Mouse (Mus musculus): ENCODE results near the gene Nudt6.

The Nudt6 gene

DNA sequence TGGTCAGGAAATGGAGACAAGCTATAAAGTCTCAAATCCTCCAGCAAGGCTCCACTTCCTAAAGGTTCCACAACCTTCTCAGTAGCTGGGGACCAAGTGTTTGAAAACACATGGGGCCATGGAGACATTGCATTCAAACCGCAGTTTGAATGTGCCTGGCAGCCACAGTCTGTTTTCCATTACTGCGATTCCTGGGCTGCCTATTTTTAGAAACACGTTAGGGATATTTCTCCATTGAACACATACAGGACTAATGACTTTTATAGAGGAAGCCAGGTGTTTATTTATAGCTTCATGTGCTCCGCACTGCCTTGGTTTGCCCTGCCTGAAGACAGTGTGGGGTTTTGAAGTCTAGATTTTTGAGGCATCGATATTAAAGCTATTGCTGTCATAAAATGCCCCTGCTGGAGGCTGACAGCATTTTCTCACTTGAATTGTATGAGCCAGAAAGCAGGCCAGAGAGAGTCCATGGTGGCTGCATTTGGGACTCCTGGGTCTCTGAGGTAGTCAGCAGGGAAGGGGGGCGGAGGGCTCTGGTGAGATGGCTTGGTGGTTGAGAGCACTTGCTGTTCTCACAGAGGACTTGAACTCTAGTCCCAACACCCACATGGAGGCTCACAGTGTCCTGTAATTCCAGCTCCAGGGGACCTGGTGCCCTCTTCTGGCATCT, 36.8 kb downstream of the Nudt6 start:
- no peak for DNase-seq (ENCODE audit: extremely low read depth, low read depth)

GRCm38 (mm10) chr3:37381457-37381856, 38.6 kb downstream of the Nudt6 start:
- DNase-seq (ENCODE audit: extremely low read depth, low read depth), result no peak

DNA sequence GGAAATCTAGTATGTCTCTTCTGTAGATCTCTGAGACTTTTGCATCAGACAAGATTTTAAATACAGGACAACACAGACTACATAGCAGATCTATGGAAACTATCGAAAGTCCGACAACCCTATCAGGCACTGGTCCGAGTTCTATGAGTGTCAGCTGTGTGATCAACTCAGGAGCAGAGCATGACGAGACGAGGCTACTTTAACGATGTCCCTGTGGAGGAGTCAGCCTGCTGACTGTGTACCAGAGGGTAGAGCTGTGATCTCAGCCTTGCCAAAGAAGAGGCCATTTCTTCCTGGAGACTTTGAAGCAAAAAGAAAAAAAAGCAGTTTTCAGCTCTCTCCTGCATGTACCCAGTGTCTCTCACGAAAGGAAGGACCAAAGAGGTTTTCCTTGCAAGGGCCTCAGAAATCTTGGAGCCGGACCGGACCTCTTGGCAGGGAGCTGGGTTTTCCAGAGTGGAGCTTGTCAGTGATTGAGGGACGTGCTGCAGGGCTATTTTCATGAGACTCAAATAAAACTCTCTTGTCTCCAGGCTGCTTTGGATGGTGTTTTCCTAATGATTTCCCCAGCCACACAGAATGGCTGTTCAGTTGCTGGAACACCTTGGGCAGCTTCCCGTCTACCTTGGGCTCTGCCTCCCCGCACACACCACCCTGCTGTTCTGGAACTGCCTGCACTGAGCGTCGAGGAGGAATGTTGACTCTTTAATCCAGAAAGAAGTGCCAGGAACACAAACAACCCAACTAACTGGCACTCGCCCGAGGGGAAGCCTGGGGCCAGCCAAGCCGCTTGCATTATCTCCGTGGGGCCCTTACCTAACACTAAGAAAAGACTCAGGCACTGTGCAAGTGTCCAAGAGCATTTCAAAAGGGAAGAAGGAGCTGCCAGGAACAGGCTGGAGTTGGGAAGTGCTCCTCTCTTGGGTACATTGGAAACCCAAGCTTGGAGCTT, 39.8 kb downstream of the Nudt6 start:
- no peak for DNase-seq (ENCODE audit: extremely low read depth, low read depth)

- DNase-seq (ENCODE audit: extremely low read depth, low read depth), result peak; percentile 21
Measured at GRCm38 (mm10) chr3:37379201-37379600, 40.8 kb downstream of the Nudt6 start.

- DNase-seq (ENCODE audit: extremely low read depth, low read depth), result no peak
Measured at GRCm38 (mm10) chr3:37378412-37378811, 41.6 kb downstream of the Nudt6 start.

GRCm38 (mm10) chr3:37377926-37378325, 42.1 kb downstream of the Nudt6 start:
- DNase-seq (ENCODE audit: extremely low read depth, low read depth), result no peak

GRCm38 (mm10) chr3:37373712-37374111, 46.3 kb downstream of the Nudt6 start:
- no peak for DNase-seq (ENCODE audit: extremely low read depth, low read depth)

GRCm38 (mm10) chr3:37370407-37370806, 49.6 kb downstream of the Nudt6 start:
- DNase-seq (ENCODE audit: extremely low read depth, low read depth), result no peak

DNA sequence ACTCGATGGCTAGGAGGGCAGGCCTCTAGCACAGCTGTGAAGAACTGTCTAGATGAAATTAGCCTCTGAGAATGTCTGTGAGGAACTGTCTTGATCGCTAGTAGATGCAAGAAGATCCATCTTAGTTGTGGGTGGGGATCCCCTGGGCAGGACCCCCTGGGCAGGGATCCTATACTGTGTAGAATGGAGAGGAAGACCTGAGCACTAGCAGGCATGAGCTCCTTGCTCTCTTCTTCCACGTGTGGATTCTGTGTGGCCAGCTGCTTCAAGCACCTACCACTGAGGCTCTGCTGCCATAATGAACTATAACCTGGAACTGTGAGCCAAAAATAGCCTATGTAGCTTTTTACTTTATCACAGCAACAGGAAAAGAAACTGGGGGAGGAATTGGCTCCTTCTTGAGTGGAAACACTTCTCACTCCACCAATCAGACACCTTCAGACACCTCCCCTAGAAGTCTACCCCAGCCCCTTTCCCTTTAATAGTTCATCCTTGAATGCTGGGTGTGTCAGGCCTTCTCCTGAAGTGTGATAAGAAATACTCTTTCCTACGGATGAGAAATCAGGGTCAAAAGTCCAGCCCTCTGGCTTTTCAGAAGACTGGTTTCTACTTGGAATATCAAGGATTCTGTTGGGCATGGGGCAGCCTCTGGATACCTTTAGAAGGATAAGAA, 53.5 kb downstream of the Nudt6 start:
- DNase-seq (ENCODE audit: extremely low read depth, low read depth), result no peak

DNA sequence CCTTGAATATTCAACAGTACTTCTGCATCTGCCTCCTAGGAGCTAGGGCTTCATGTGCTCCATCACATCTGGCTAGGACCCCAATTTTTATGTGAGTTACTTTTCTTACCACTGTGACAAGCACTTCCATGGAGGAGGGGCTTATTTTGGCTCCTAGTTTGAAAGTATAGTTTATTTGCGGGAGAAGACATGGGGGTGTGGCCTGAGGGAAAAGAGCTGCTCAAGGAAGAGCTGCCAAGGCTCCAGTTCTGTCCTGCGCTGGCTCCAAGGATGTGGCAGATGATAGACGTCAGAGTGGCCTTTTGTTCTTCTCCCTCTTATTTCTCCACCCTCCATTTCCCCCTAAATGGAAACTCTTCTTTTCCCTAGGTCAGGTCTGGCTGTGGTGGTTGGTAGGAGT, 54.0 kb downstream of the Nudt6 start:
- DNase-seq (ENCODE audit: extremely low read depth, low read depth), result no peak

GRCm38 (mm10) chr3:37365144-37365543, 54.9 kb downstream of the Nudt6 start:
- no peak for DNase-seq (ENCODE audit: extremely low read depth, low read depth)

DNA sequence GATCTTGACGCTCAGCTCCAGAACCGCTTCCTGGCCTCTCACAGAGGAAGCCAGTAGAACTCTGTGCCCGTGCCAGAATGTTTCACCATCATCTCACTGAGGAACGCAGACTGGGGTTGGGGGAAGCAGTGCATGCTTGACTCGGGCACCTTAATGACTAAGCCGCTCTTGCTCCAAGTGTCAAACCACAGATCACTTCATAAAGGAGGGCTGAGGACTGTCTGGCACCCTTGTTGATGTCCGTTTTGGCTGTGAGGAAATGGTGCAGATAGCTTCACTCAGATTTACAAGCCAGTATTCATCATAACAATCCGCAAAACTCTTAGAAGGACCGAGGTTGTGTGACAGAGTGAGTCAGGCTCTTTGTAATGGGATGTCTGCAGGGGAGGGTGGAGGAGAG, 59.3 kb downstream of the Nudt6 start:
- no peak for DNase-seq (ENCODE audit: extremely low read depth, low read depth)

Measured in MEL-GATA-1-ER (cell line).